Mouse (Mus musculus) cerebellum, adult 2 months (tissue): ENCODE measurements around the gene 1190005I06Rik. TPM values are rescaled to one million over a fixed set of nuclear protein-coding genes. Genes with fewer than 3 reads are reported as not detected.
A peak's percentile ranks its signal among the peaks of the same experiment; 100 is the strongest.
"Not testable (repeated sequence)": the region's sequence is repeated elsewhere in the genome, so short reads cannot be mapped to it uniquely, and the experiment has no call there.

Experiments
- DNase-seq, 2 experiments: peaks; one replicate each; pipeline ENCODE4 v3.0.0; 2021
- H3K27ac ChIP-seq: fragments of 200-500 bp; 2 replicates; pipeline ENCODE4 v1.5.1; 2012; ENCODE audit warnings: low read length, control low read depth, inconsistent platforms; ENCODE audit not compliant: insufficient read depth
- H3K27me3 ChIP-seq: fragments of 200-500 bp; 2 replicates; pipeline ENCODE4 v1.6.1; 2012; ENCODE audit warnings: inconsistent platforms, mild to moderate bottlenecking, low read length, moderate library complexity; ENCODE audit not compliant: control insufficient read depth, insufficient read depth
- H3K4me1 ChIP-seq: fragments of 200-500 bp; 2 replicates; pipeline ENCODE4 v1.6.1; 2011; ENCODE audit warnings: low read length; ENCODE audit not compliant: control insufficient read depth, insufficient read depth
- H3K4me3 ChIP-seq: fragments of 200-500 bp; replicated peaks from 2 replicates; pipeline ENCODE3; 2011; ENCODE audit warnings: mild to moderate bottlenecking, low read depth, low read length, control low read depth; ENCODE audit not compliant: insufficient read depth
- CTCF ChIP-seq: fragments of 200-500 bp; IDR thresholded peaks from 2 replicates; pipeline ENCODE4 v1.5.1; 2011; ENCODE audit warnings: low read depth, mild to moderate bottlenecking, control low read depth, low read length, moderate library complexity, borderline replicate concordance; ENCODE audit not compliant: insufficient read depth
- POLR2A ChIP-seq: fragments of 200-500 bp; IDR thresholded peaks from 2 replicates; pipeline ENCODE4 v1.6.1; 2011; ENCODE audit warnings: low read length, control low read depth, borderline replicate concordance; ENCODE audit not compliant: insufficient read depth
- WGBS: fragments of 180-500 bp; shearing (Covaris S2); methylation state at CpG from one replicate; pipeline ENCODE4 v1.1.7; 2018; 5-methylcytosine and 5-hydroxymethylcytosine counted together
- polyA plus RNA-seq: library from polyadenylated mRNA; depleted of rRNA; stranded (reverse); fragments of >200 nt; gene quantifications from 2 replicates; pipeline ENCODE4 v1.2.3, GENCODE M21; 2012

1190005I06Rik gene
- polyA plus RNA-seq, 1 experiment = 8.1 TPM

GRCm38 (mm10) chr8:120685591-120685990 is 38.2 kb upstream of the 1190005I06Rik start:
- no peak for DNase-seq
- Histone ChIP-seq H3K4me1 (peaks cover 5% of the 10 kb centered on the region; the same call in 1 of the 2 replicates), H3K27me3 (no peaks in the 10 kb centered on the region), H3K27ac (no peak overlapping the region), H3K4me3 (no peak overlapping the region)
- WGBS = 87% methylated on average over 8 of the region's 8 CpGs
- no peak for TF ChIP-seq POLR2A
- TF ChIP-seq CTCF = no peak

- no peak overlapping the region for H3K4me3 ChIP-seq
- H3K4me1 ChIP-seq = peaks cover 5% of the 10 kb centered on the region; the same call in 1 of the 2 replicates
- DNase-seq = no peak
- TF ChIP-seq POLR2A = no peak
- TF ChIP-seq CTCF = no peak
- WGBS = 64% methylated on average over 5 of the region's 5 CpGs
- no peak overlapping the region for H3K27ac ChIP-seq
- no peaks in the 10 kb centered on the region for H3K27me3 ChIP-seq
Measured at GRCm38 (mm10) chr8:120685097-120685496, 37.7 kb upstream of the 1190005I06Rik start.

DNA sequence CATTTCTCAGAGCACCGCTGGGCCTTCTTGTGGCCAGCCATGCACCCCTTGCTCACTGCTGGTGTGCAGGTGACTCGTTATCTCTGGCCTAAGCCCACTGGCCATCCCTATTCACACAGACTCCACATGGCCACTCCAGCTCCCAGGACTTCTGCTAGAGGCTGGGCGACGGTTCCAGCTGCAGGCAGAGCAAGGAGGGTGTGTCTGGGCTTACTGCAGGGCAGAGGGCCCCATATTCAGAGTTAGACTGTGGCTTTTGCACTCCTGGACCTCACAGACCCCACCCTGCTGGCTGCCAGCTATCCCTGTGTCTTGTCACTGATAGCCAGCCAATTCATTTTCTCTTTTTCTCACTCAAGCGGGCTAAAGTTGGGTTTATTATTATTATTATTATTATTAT is 36.6 kb upstream of the 1190005I06Rik start:
- TF ChIP-seq POLR2A (no peak), CTCF (no peak)
- Histone ChIP-seq H3K4me3 (no peak overlapping the region), H3K27ac (no peak overlapping the region), H3K4me1 (peaks cover 5% of the 10 kb centered on the region; the same call in 1 of the 2 replicates), H3K27me3 (no peaks in the 10 kb centered on the region)
- DNase-seq = no peak
- WGBS = 79% methylated on average over 5 of the region's 5 CpGs

DNA sequence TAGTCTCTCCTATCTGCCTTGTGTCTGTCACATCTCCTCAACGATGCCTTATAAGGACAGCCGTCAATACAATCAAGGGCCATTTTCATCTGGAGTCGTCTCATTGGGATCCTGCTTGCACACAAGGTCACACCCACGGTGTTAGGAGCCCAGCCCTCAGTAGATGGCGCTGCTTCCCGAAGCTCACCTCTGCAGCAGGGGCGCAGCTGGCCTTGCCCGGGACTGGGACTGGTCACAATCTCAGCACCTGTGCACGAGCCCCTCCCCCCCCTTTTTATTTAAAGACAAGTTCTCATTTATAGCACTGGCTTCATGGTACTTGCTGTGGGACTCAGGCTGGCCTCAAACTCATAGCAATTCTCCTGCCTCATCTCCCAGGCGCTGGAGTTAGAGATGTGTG is 36.2 kb upstream of the 1190005I06Rik start:
- Histone ChIP-seq H3K27me3 (no peaks in the 10 kb centered on the region), H3K4me3 (no peak overlapping the region), H3K27ac (no peak overlapping the region), H3K4me1 (peaks cover 5% of the 10 kb centered on the region; the same call in 1 of the 2 replicates)
- peak in 1 of 2 experiments; percentile 41 for DNase-seq
- WGBS = 23% methylated on average over 10 of the region's 10 CpGs
- TF ChIP-seq CTCF (peak; percentile 51), POLR2A (no peak)

DNA sequence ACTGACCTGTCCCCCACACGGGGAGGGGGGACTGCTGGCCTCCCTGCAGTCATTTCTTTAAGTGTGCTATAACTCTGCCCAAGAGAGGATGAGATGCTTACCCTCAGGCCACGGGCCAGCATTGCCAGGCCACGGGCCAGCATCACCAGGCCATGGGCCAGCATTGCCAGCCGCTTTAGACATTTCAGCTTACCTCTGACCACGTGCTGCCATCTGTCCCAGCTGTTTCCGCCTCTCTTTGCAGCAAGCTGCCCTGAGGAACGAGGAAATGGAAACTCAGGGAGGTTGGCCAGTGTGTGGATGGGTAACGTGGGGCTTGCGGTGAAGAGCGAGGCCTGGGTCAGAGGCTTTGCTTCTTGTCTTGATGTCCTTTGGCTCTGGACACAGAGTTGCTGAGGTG is 33.7 kb upstream of the 1190005I06Rik start:
- TF ChIP-seq POLR2A = no peak
- no peak for TF ChIP-seq CTCF
- Histone ChIP-seq H3K27me3 (no peaks in the 10 kb centered on the region), H3K4me3 (no peak overlapping the region), H3K27ac (no peak overlapping the region), H3K4me1 (peaks cover 5% of the 10 kb centered on the region; the same call in 1 of the 2 replicates)
- no peak for DNase-seq
- WGBS = 25% methylated on average over 10 of the region's 10 CpGs

- not testable (repeated sequence) for H3K4me3 ChIP-seq, H3K4me1 ChIP-seq, DNase-seq, H3K27ac ChIP-seq, H3K27me3 ChIP-seq
- WGBS = 64% methylated on average over 7 of the region's 7 CpGs
Measured at GRCm38 (mm10) chr8:120680405-120680804, 33.0 kb upstream of the 1190005I06Rik start.

GRCm38 (mm10) chr8:120679629-120680387 is 32.4 kb upstream of the 1190005I06Rik start:
- 89% methylated on average over 11 of the region's 11 CpGs for WGBS
- DNase-seq = no peak
- Histone ChIP-seq H3K4me3 (no peak overlapping the region), H3K27ac (no peak overlapping the region), H3K4me1 (peaks cover 5% of the 10 kb centered on the region; the same call in 1 of the 2 replicates), H3K27me3 (no peaks in the 10 kb centered on the region)
- TF ChIP-seq CTCF (no peak), POLR2A (no peak)

- peak; percentile 72 to 77 for DNase-seq
- peak; percentile 88 for TF ChIP-seq CTCF
- TF ChIP-seq POLR2A = no peak
- Histone ChIP-seq H3K4me1 (peaks cover 6% of the 10 kb centered on the region), H3K27me3 (no peaks in the 10 kb centered on the region), H3K27ac (no peak overlapping the region), H3K4me3 (no peak overlapping the region)
- WGBS = 11% methylated on average over 10 of the region's 10 CpGs
Measured at GRCm38 (mm10) chr8:120678447-120678846, 31.0 kb upstream of the 1190005I06Rik start.
